Mouse (Mus musculus): ENCODE measurements around the gene Tpcn2. TPM values are rescaled to one million over a fixed set of nuclear protein-coding genes. Genes with fewer than 3 reads are reported as not detected.

The Tpcn2 gene
- polyA plus RNA-seq, 1 experiment: 3.9 TPM

- H3K4me3 ChIP-seq (replicated peaks): no peak overlapping the region
- peaks cover 8% of the 10 kb centered on the region; the same call in 1 of the 2 replicates for H3K4me1 ChIP-seq
- TF ChIP-seq FLI1 (IDR thresholded peaks at IDR 0.05; ENCODE audit: low read length) (no peak), GATA1 (IDR thresholded peaks at IDR 0.05; ENCODE audit: borderline replicate concordance, low read length) (no peak)
- no peaks in the 10 kb centered on the region for H3K36me3 ChIP-seq (replicated peaks; ENCODE audit: low read length)
- H3K9me3 ChIP-seq: peaks cover 6% of the 10 kb centered on the region; the same call in 1 of the 2 replicates
- H3K27me3 ChIP-seq (replicated peaks): peaks cover 83% of the 10 kb centered on the region
These were observed 48.7 kb downstream of the Tpcn2 start for GRCm38 (mm10) chr7:145234841-145235790.

GRCm38 (mm10) chr7:145231659-145232058 is 52.2 kb downstream of the Tpcn2 start:
- H3K4me3 ChIP-seq (replicated peaks): no peak overlapping the region
- peaks cover 8% of the 10 kb centered on the region; the same call in 1 of the 2 replicates for H3K4me1 ChIP-seq
- H3K27me3 ChIP-seq (replicated peaks): peaks cover 71% of the 10 kb centered on the region
- H3K9me3 ChIP-seq: peaks cover 9% of the 10 kb centered on the region; the same call in 1 of the 2 replicates
- H3K36me3 ChIP-seq (replicated peaks; ENCODE audit: low read length): no peaks in the 10 kb centered on the region
- TF ChIP-seq GATA1 (IDR thresholded peaks at IDR 0.05; ENCODE audit: borderline replicate concordance, low read length) (no peak), FLI1 (IDR thresholded peaks at IDR 0.05; ENCODE audit: low read length) (no peak)

- Histone ChIP-seq H3K27me3 (replicated peaks) (peaks cover 62% of the 10 kb centered on the region), H3K4me1 (peaks cover 14% of the 10 kb centered on the region), H3K4me3 (replicated peaks) (no peak overlapping the region), H3K9me3 (0 out of 2 replicates have a peak, but pooled peaks cover 3% of the 10 kb centered on the region), H3K36me3 (replicated peaks; ENCODE audit: low read length) (no peaks in the 10 kb centered on the region)
- TF ChIP-seq GATA1 (IDR thresholded peaks at IDR 0.05; ENCODE audit: borderline replicate concordance, low read length) (no peak), FLI1 (IDR thresholded peaks at IDR 0.05; ENCODE audit: low read length) (no peak)
These were observed 57.2 kb downstream of the Tpcn2 start for GRCm38 (mm10) chr7:145226641-145227040.

GRCm38 (mm10) chr7:145225626-145226025 is 58.2 kb downstream of the Tpcn2 start:
- Histone ChIP-seq H3K9me3 (peaks cover 8% of the 10 kb centered on the region; the same call in 1 of the 2 replicates), H3K4me3 (replicated peaks) (no peak overlapping the region), H3K27me3 (replicated peaks) (peaks cover 68% of the 10 kb centered on the region), H3K36me3 (replicated peaks; ENCODE audit: low read length) (no peaks in the 10 kb centered on the region), H3K4me1 (peaks cover 18% of the 10 kb centered on the region)
- TF ChIP-seq GATA1 (IDR thresholded peaks at IDR 0.05; ENCODE audit: borderline replicate concordance, low read length) (no peak), FLI1 (IDR thresholded peaks at IDR 0.05; ENCODE audit: low read length) (no peak)

GRCm38 (mm10) chr7:145221841-145222689 is 61.7 kb downstream of the Tpcn2 start:
- Histone ChIP-seq H3K4me3 (replicated peaks) (peak overlapping the region; percentile 12), H3K4me1 (peaks cover 18% of the 10 kb centered on the region), H3K27me3 (replicated peaks) (peaks cover 67% of the 10 kb centered on the region), H3K9me3 (peaks cover 8% of the 10 kb centered on the region; the same call in 1 of the 2 replicates), H3K36me3 (replicated peaks; ENCODE audit: low read length) (no peaks in the 10 kb centered on the region)
- no peak for TF ChIP-seq GATA1 (IDR thresholded peaks at IDR 0.05; ENCODE audit: borderline replicate concordance, low read length)
- TF ChIP-seq FLI1 (IDR thresholded peaks at IDR 0.05; ENCODE audit: low read length): no peak

GRCm38 (mm10) chr7:145221346-145221745 is 62.5 kb downstream of the Tpcn2 start:
- H3K4me1 ChIP-seq: peaks cover 20% of the 10 kb centered on the region
- H3K9me3 ChIP-seq: peaks cover 8% of the 10 kb centered on the region; the same call in 1 of the 2 replicates
- no peaks in the 10 kb centered on the region for H3K36me3 ChIP-seq (replicated peaks; ENCODE audit: low read length)
- H3K27me3 ChIP-seq (replicated peaks): peaks cover 72% of the 10 kb centered on the region
- no peak overlapping the region for H3K4me3 ChIP-seq (replicated peaks)
- TF ChIP-seq FLI1 (IDR thresholded peaks at IDR 0.05; ENCODE audit: low read length) (no peak), GATA1 (IDR thresholded peaks at IDR 0.05; ENCODE audit: borderline replicate concordance, low read length) (no peak)

GRCm38 (mm10) chr7:145219420-145219831 is 64.4 kb downstream of the Tpcn2 start:
- peaks cover 8% of the 10 kb centered on the region; the same call in 1 of the 2 replicates for H3K9me3 ChIP-seq
- no peak for TF ChIP-seq GATA1 (IDR thresholded peaks at IDR 0.05; ENCODE audit: borderline replicate concordance, low read length)
- no peak overlapping the region for H3K4me3 ChIP-seq (replicated peaks)
- peaks cover 77% of the 10 kb centered on the region for H3K27me3 ChIP-seq (replicated peaks)
- H3K4me1 ChIP-seq: peaks cover 38% of the 10 kb centered on the region
- no peaks in the 10 kb centered on the region for H3K36me3 ChIP-seq (replicated peaks; ENCODE audit: low read length)

- H3K27me3 ChIP-seq (replicated peaks): peaks cover 79% of the 10 kb centered on the region
- H3K4me1 ChIP-seq: peaks cover 48% of the 10 kb centered on the region
- TF ChIP-seq FLI1 (IDR thresholded peaks at IDR 0.05; ENCODE audit: low read length) (no peak), GATA1 (IDR thresholded peaks at IDR 0.05; ENCODE audit: borderline replicate concordance, low read length) (no peak)
- peaks cover 8% of the 10 kb centered on the region; the same call in 1 of the 2 replicates for H3K9me3 ChIP-seq
- H3K4me3 ChIP-seq (replicated peaks): no peak overlapping the region
- no peaks in the 10 kb centered on the region for H3K36me3 ChIP-seq (replicated peaks; ENCODE audit: low read length)
These were observed 67.2 kb downstream of the Tpcn2 start for GRCm38 (mm10) chr7:145216591-145216990.

GRCm38 (mm10) chr7:145215476-145215875 is 68.3 kb downstream of the Tpcn2 start:
- Histone ChIP-seq H3K27me3 (replicated peaks) (peaks cover 77% of the 10 kb centered on the region), H3K9me3 (0 out of 2 replicates have a peak, but pooled peaks cover 3% of the 10 kb centered on the region)

More at GRCm38 (mm10) chr7:145215476-145215875, 68.3 kb downstream of the Tpcn2 start:
- Histone ChIP-seq H3K4me3 (replicated peaks) (no peak overlapping the region), H3K36me3 (replicated peaks; ENCODE audit: low read length) (no peaks in the 10 kb centered on the region), H3K4me1 (peaks cover 53% of the 10 kb centered on the region)
- no peak for TF ChIP-seq GATA1 (IDR thresholded peaks at IDR 0.05; ENCODE audit: borderline replicate concordance, low read length)
- TF ChIP-seq FLI1 (IDR thresholded peaks at IDR 0.05; ENCODE audit: low read length): no peak

All from megakaryocyte, embryonic 14.5 days (primary cell).